Mouse (Mus musculus) heart, embryonic 10.5 days (tissue): ENCODE measurements around the gene Nckap1l. TPM values are rescaled to one million over a fixed set of nuclear protein-coding genes. Genes with fewer than 3 reads are reported as not detected.

Source experiments
- DNase-seq: peaks from one replicate; pipeline ENCODE4 v3.0.0-alpha.2; 2017; ENCODE audit warnings: low spot score
- H3K27ac ChIP-seq: fragments of 300-500 bp; sonication (generic); 2 replicates; pipeline ENCODE4 v1.5.1; 2016; ENCODE audit warnings: mild to moderate bottlenecking
- H3K27me3 ChIP-seq: fragments of 300-500 bp; sonication (generic); 2 replicates; pipeline ENCODE4 v1.6.1; 2016; ENCODE audit warnings: mild to moderate bottlenecking; ENCODE audit not compliant: poor library complexity, insufficient read depth, severe bottlenecking
- H3K36me3 ChIP-seq: fragments of 300-500 bp; sonication (generic); 2 replicates; pipeline ENCODE4 v1.6.1; 2016; ENCODE audit warnings: mild to moderate bottlenecking, moderate library complexity
- H3K4me1 ChIP-seq: fragments of 300-500 bp; sonication (generic); 2 replicates; pipeline ENCODE4 v1.6.1; 2016; ENCODE audit warnings: mild to moderate bottlenecking
- H3K4me3 ChIP-seq: fragments of 300-500 bp; sonication (generic); 2 replicates; pipeline ENCODE4 v1.5.1; 2016; ENCODE audit warnings: mild to moderate bottlenecking, moderate library complexity
- H3K9me3 ChIP-seq: fragments of 300-500 bp; sonication (generic); 2 replicates; pipeline ENCODE4 v1.6.1; 2016; ENCODE audit warnings: mild to moderate bottlenecking, moderate library complexity
- WGBS: fragments of 180-500 bp; shearing (Covaris S2); methylation state at CpG from one replicate; pipeline ENCODE4 v1.1.7; 2016; 5-methylcytosine and 5-hydroxymethylcytosine counted together
- polyA plus RNA-seq: library from polyadenylated mRNA; unstranded; fragments of >200 nt; fragmentation: Nextera tagmentation; extraction: Ambion mirVana; gene quantifications from 2 replicates; pipeline ENCODE4 v1.2.1, GENCODE M21; 2016

Gene Nckap1l
- polyA plus RNA-seq, 1 experiment from 2014 or later = 2.2 TPM

DNA sequence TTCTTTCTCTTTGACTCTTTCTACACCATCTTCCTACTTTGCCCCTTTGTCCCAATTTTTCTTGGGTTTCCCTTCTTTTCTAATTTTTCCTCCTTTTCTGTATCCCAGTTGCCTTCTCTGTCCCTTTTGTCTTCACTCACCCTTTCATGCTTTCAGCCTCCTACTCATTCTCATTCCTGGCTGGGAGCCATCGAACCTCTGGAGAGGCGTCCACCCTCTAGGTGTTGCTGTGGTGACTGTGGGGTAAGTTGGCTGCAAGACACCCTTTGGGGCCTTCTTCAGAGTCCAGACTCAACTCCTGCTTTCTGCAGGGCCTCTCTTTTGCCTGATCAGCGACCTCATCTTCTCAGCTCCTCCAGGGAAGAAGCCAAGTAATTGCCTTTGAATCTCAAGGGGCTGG, 55.7 kb downstream of the Nckap1l start:
- Histone ChIP-seq H3K27ac (no peak overlapping the region), H3K9me3 (no peaks in the 10 kb centered on the region), H3K36me3 (no peaks in the 10 kb centered on the region), H3K4me1 (peaks cover 4% of the 10 kb centered on the region), H3K4me3 (no peak overlapping the region), H3K27me3 (peaks cover 30% of the 10 kb centered on the region)
- no peak for DNase-seq
- 64% methylated on average over 3 of the region's 3 CpGs for WGBS

GRCm38 (mm10) chr15:103511652-103512051, 58.1 kb downstream of the Nckap1l start:
- Histone ChIP-seq H3K27me3 (peaks cover 15% of the 10 kb centered on the region; the same call in 1 of the 2 replicates), H3K4me1 (peaks cover 17% of the 10 kb centered on the region), H3K9me3 (no peaks in the 10 kb centered on the region), H3K36me3 (no peaks in the 10 kb centered on the region), H3K27ac (no peak overlapping the region), H3K4me3 (no peak overlapping the region)
- WGBS = 38% methylated on average over 1 of the region's 1 CpGs
- DNase-seq = no peak

DNA sequence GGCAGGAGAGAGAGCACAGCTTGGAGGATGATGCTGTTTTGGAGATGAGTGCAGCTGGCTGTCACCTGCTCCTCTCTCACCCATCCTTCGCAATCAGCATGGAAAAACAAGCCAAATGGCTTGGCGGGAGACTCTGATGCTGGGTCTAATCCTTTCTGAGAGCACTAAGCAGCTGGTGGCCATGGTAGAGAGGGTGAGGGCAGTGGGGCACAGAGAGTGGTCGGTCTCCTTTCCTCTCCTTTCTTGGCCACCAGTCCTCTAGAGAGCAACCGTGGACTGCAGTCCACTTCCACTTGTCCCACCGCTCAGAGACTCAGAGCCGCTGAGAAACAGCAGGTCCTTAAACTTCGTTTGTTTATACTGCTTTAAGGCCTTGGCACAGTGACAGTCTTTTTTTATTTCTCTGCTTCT, 60.0 kb downstream of the Nckap1l start:
- DNase-seq = no peak
- Histone ChIP-seq H3K36me3 (no peaks in the 10 kb centered on the region), H3K9me3 (no peaks in the 10 kb centered on the region), H3K4me1 (peaks cover 21% of the 10 kb centered on the region), H3K27ac (peak overlapping the region; percentile 81; the same call in 1 of the 2 replicates), H3K27me3 (no peaks in the 10 kb centered on the region), H3K4me3 (peak overlapping the region; percentile 57)
- WGBS = 6% methylated on average over 7 of the region's 7 CpGs

GRCm38 (mm10) chr15:103514119-103514518, 60.5 kb downstream of the Nckap1l start:
- Histone ChIP-seq H3K27ac (peak overlapping the region; percentile 81; the same call in 1 of the 2 replicates), H3K4me3 (peak overlapping the region; percentile 57), H3K36me3 (no peaks in the 10 kb centered on the region), H3K27me3 (no peaks in the 10 kb centered on the region), H3K9me3 (no peaks in the 10 kb centered on the region), H3K4me1 (peaks cover 25% of the 10 kb centered on the region)
- WGBS = 3% methylated on average over 10 of the region's 10 CpGs
- peak; percentile 91 for DNase-seq

GRCm38 (mm10) chr15:103514914-103515313, 61.3 kb downstream of the Nckap1l start:
- no peak for DNase-seq
- peak overlapping the region; percentile 57 for H3K4me3 ChIP-seq

GRCm38 (mm10) chr15:103518600-103519385, 65.2 kb downstream of the Nckap1l start:
- 15% methylated on average over 5 of the region's 5 CpGs for WGBS
- peaks cover 35% of the 10 kb centered on the region for H3K4me1 ChIP-seq
- no peak overlapping the region for H3K4me3 ChIP-seq
- no peaks in the 10 kb centered on the region for H3K9me3 ChIP-seq
- no peak for DNase-seq
- H3K27me3 ChIP-seq = no peaks in the 10 kb centered on the region
- H3K36me3 ChIP-seq = no peaks in the 10 kb centered on the region
- peak overlapping the region; percentile 26; the same call in 1 of the 2 replicates for H3K27ac ChIP-seq

More at GRCm38 (mm10) chr15:103514914-103515313, 61.3 kb downstream of the Nckap1l start:
- WGBS = 20% methylated on average over 3 of the region's 3 CpGs
- peaks cover 33% of the 10 kb centered on the region for H3K4me1 ChIP-seq
- no peaks in the 10 kb centered on the region for H3K36me3 ChIP-seq
- no peaks in the 10 kb centered on the region for H3K27me3 ChIP-seq
- H3K9me3 ChIP-seq = no peaks in the 10 kb centered on the region
- peak overlapping the region; percentile 81 for H3K27ac ChIP-seq

DNA sequence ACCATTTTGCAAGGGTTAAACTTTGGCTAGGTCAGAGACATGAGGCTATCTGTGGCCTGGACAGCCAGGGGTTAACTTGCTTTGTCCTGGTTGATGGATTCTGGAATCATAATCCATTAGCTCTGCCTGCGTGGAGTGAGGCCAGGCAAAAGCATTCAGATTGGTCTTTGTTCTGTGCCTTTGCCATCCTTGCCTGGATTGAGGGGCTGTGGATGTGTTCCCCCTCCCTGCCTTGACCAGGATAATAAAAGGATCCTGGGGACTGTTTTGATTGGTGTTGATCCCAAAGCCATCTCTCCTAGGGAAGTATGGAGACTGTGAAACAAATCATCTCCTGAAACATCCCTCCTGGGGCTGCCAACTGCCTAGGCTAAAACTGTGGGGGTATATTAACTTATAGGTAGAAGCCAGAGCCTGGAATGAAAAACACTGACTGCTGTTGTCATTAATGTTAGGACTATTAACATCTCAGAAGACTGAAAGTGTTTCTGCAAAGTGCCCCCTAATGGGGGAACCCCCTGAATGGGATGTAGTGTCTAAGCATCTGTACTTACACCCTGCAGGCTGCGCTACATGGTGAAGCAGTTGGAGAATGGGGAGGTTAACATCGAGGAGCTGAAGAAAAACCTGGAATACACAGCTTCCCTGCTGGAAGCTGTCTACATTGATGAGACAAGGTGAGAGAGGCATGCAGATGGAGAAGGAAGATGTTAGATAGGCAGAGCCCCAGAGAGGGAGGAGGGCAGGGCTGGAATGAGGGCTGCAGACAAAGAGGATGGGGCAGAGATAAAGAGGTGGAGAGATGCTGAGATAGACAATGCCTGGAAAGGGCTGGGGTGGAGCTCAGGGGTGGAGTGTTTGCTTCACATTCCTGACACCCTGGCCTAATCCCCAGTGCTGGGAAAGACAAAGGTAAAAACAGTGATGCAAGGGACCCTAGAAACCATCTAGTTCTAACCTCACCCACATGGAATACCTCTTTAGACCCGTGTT, 66.1 kb downstream of the Nckap1l start:
- H3K36me3 ChIP-seq = no peaks in the 10 kb centered on the region
- peaks cover 33% of the 10 kb centered on the region for H3K4me1 ChIP-seq
- H3K27ac ChIP-seq = no peak overlapping the region
- H3K27me3 ChIP-seq = no peaks in the 10 kb centered on the region
- DNase-seq = no peak
- no peak overlapping the region for H3K4me3 ChIP-seq
- no peaks in the 10 kb centered on the region for H3K9me3 ChIP-seq
- WGBS = 23% methylated on average over 4 of the region's 4 CpGs

DNA sequence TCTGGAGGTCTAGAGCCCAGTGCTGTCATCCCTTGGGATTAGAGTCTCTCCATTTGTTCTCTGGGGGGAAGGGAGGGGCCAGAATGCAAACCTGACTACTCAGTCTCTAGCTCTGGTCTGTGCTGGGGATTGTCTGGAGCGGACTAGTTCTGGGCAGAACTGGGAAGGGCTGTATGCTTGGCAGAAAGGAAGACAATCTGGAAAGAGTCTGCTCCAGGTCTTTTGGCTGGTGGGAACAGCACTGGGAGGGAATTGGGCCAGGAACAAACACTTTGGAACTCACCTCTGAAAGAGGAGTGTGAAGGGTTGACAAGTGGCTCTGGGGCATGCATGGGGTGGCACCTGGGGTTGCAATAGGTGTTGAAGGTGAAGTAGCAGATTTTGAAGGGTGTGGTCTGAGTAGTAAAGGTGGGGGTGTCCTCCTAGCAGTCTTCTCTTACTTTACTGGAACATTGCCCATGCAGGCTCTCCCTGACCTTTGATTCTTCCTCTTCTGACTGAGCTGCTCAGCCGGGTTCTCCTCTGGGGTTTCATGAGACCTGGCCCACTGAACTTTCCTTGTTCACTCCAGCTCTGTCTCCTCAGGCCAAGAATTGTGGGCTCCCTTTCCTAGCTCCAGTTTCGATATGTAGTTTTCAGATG, 69.0 kb downstream of the Nckap1l start:
- Histone ChIP-seq H3K4me1 (peaks cover 22% of the 10 kb centered on the region), H3K27ac (no peak overlapping the region), H3K36me3 (no peaks in the 10 kb centered on the region), H3K4me3 (no peak overlapping the region), H3K9me3 (no peaks in the 10 kb centered on the region), H3K27me3 (no peaks in the 10 kb centered on the region)
- DNase-seq = no peak
- WGBS = 64% methylated on average over 3 of the region's 3 CpGs

GRCm38 (mm10) chr15:103523156-103523555, 69.6 kb downstream of the Nckap1l start:
- WGBS = 60% methylated on average over 3 of the region's 3 CpGs
- no peak for DNase-seq
- no peak overlapping the region for H3K4me3 ChIP-seq
- peaks cover 22% of the 10 kb centered on the region for H3K4me1 ChIP-seq
- H3K36me3 ChIP-seq = no peaks in the 10 kb centered on the region
- no peaks in the 10 kb centered on the region for H3K9me3 ChIP-seq
- H3K27me3 ChIP-seq = no peaks in the 10 kb centered on the region
- H3K27ac ChIP-seq = no peak overlapping the region

- Histone ChIP-seq H3K4me1 (peaks cover 14% of the 10 kb centered on the region), H3K27ac (no peak overlapping the region), H3K27me3 (peaks cover 9% of the 10 kb centered on the region; the same call in 1 of the 2 replicates), H3K36me3 (0 out of 2 replicates have a peak, but pooled peaks cover 3% of the 10 kb centered on the region), H3K4me3 (no peak overlapping the region), H3K9me3 (no peaks in the 10 kb centered on the region)
- DNase-seq = peak; percentile 78
- whole genome bisulfite sequencing = 7% methylated on average over 5 of the region's 5 CpGs
Observed at GRCm38 (mm10) chr15:103530372-103530771, 76.8 kb downstream of the Nckap1l start.

DNA sequence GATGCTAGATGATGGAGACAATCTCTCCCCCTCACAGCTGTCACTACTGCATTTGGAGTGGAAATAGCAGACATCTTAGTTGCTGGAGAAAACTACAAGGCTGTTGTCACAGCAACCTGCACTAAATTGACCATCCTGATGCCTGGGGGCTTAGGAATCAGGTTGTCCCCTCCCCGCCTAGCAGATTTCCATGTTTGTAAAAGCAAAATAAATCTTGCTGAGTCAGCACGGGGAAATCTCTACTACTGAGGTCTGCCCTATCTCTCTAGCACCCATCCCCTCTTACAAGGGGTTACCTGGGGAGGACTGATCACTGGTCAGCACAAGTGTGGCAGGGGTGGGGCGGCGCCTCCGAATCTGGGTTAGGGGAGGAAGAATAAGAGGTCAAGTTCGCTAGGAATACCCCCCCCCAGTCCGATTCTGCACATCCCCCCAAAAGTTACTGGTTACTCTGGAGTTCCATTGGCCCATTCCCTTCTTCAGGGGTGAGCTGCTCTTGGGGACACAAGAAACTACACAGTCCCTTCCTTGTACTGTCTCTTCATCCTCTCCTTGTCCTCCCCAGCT, 80.5 kb downstream of the Nckap1l start:
- 68% methylated on average over 7 of the region's 7 CpGs for WGBS
- Histone ChIP-seq H3K27ac (no peak overlapping the region), H3K27me3 (peaks cover 44% of the 10 kb centered on the region), H3K4me1 (peaks cover 46% of the 10 kb centered on the region), H3K9me3 (no peaks in the 10 kb centered on the region), H3K4me3 (no peak overlapping the region), H3K36me3 (0 out of 2 replicates have a peak, but pooled peaks cover 3% of the 10 kb centered on the region)
- peak; percentile 62 for DNase-seq

- Histone ChIP-seq H3K27me3 (peaks cover 53% of the 10 kb centered on the region), H3K36me3 (0 out of 2 replicates have a peak, but pooled peaks cover 3% of the 10 kb centered on the region), H3K9me3 (no peaks in the 10 kb centered on the region), H3K27ac (no peak overlapping the region), H3K4me3 (no peak overlapping the region), H3K4me1 (peaks cover 44% of the 10 kb centered on the region)
- 62% methylated on average over 2 of the region's 2 CpGs for WGBS
- peak; percentile 27 for DNase-seq
Observed at GRCm38 (mm10) chr15:103535030-103535429, 81.4 kb downstream of the Nckap1l start.
